Mouse (Mus musculus) embryonic facial prominence, embryonic 13.5 days (tissue): ENCODE results near the gene Relt. TPM values are rescaled to one million over a fixed set of nuclear protein-coding genes. Genes with fewer than 3 reads are reported as not detected.

Experiments
- ATAC-seq: fragments of 200-750 bp; cut with Nextera tagmentation; 2 replicates; pipeline ENCODE4 v1.8.0; 2017; ENCODE audit warnings: low read depth; ENCODE audit not compliant: insufficient number of reproducible peaks, insufficient read depth, low FRiP score, low TSS enrichment
- H3K27ac ChIP-seq: fragments of 300-500 bp; sonication (generic); 2 replicates; pipeline ENCODE4 v1.5.1; 2015; ENCODE audit warnings: moderate library complexity, mild to moderate bottlenecking, inconsistent platforms
- H3K27me3 ChIP-seq: fragments of 300-500 bp; sonication (generic); 2 replicates; pipeline ENCODE4 v1.6.1; 2015; ENCODE audit warnings: mild to moderate bottlenecking, inconsistent platforms
- H3K36me3 ChIP-seq: fragments of 300-500 bp; sonication (generic); 2 replicates; pipeline ENCODE4 v1.6.1; 2015; ENCODE audit warnings: mild to moderate bottlenecking, inconsistent platforms
- H3K4me1 ChIP-seq: fragments of 300-500 bp; sonication (generic); 2 replicates; pipeline ENCODE4 v1.6.1; 2015; ENCODE audit warnings: inconsistent platforms
- H3K4me2 ChIP-seq: fragments of 300-500 bp; sonication (generic); 2 replicates; pipeline ENCODE4 v1.6.1; 2015; ENCODE audit warnings: moderate library complexity, mild to moderate bottlenecking, inconsistent platforms
- H3K4me3 ChIP-seq: fragments of 300-500 bp; sonication (generic); 2 replicates; pipeline ENCODE4 v1.5.1; 2015; ENCODE audit warnings: mild to moderate bottlenecking, inconsistent platforms
- H3K9ac ChIP-seq: fragments of 300-500 bp; sonication (generic); 2 replicates; pipeline ENCODE4 v1.6.1; 2015; ENCODE audit warnings: mild to moderate bottlenecking, inconsistent platforms
- H3K9me3 ChIP-seq: fragments of 300-500 bp; sonication (generic); 2 replicates; pipeline ENCODE4 v1.6.1; 2016; ENCODE audit warnings: inconsistent platforms
- WGBS: fragments of 180-500 bp; shearing (Covaris S2); methylation state at CpG from one replicate; pipeline ENCODE4 v1.1.7; 2015; ENCODE audit warnings: mixed read lengths; 5-methylcytosine and 5-hydroxymethylcytosine counted together
- polyA plus RNA-seq: library from polyadenylated mRNA; unstranded; fragments of >200 nt; fragmentation: Nextera tagmentation; extraction: Ambion mirVana; gene quantifications from 2 replicates; pipeline ENCODE4 v1.2.1, GENCODE M21; 2015

Relt gene
- polyA plus RNA-seq, 1 experiment from 2014 or later = 4.2 TPM

GRCm38 (mm10) chr7:100843866-100844265 lies 19.4 kb downstream of the Relt start:
- no peak for ATAC-seq
- Histone ChIP-seq H3K4me1 (peaks cover 22% of the 10 kb centered on the region), H3K4me2 (no peak overlapping the region), H3K4me3 (no peak overlapping the region), H3K9me3 (no peaks in the 10 kb centered on the region), H3K27me3 (no peaks in the 10 kb centered on the region), H3K36me3 (peaks cover 8% of the 10 kb centered on the region), H3K27ac (no peak overlapping the region), H3K9ac (no peak overlapping the region)
- WGBS = 91% methylated on average over 2 of the region's 2 CpGs

- H3K36me3 ChIP-seq = peaks cover 23% of the 10 kb centered on the region
- no peaks in the 10 kb centered on the region for H3K27me3 ChIP-seq
- WGBS = 83% methylated on average over 5 of the region's 5 CpGs
- H3K4me1 ChIP-seq = peaks cover 22% of the 10 kb centered on the region
- no peak overlapping the region for H3K9ac ChIP-seq
- no peaks in the 10 kb centered on the region for H3K9me3 ChIP-seq
- H3K4me3 ChIP-seq = no peak overlapping the region
- no peak for ATAC-seq
- H3K27ac ChIP-seq = no peak overlapping the region
- H3K4me2 ChIP-seq = no peak overlapping the region
Observed at GRCm38 (mm10) chr7:100842175-100842574, 21.1 kb downstream of the Relt start.

DNA sequence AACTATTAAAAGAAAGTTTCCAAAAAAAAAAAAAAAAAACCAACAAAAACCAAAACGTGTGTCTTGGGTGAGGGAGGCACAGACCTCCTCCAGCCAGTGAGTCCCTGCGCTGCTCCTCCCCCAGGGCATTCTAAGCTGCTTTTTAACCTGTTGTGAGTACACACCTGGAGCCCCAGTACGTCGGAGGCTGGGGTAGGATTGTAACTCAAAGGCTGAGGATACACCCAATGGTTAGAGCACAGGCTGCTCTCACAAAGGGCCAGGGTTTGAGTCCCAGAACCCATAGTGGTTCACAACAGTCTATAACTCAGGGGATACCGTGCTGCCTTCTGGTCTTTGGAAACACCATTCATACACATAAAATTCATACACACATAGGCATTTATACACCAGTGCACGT lies 21.6 kb downstream of the Relt start:
- no peak for ATAC-seq

GRCm38 (mm10) chr7:100840906-100841305 lies 22.3 kb downstream of the Relt start:
- H3K36me3 ChIP-seq = peaks cover 36% of the 10 kb centered on the region
- no peaks in the 10 kb centered on the region for H3K9me3 ChIP-seq
- 98% methylated on average over 1 of the region's 1 CpGs for WGBS
- no peak overlapping the region for H3K4me3 ChIP-seq
- H3K27me3 ChIP-seq = no peaks in the 10 kb centered on the region
- H3K27ac ChIP-seq = no peak overlapping the region
- H3K9ac ChIP-seq = no peak overlapping the region
- H3K4me1 ChIP-seq = peaks cover 14% of the 10 kb centered on the region
- no peak overlapping the region for H3K4me2 ChIP-seq
- ATAC-seq = no peak

More for the DNA sequence above, 21.6 kb downstream of the Relt start:
- Histone ChIP-seq H3K4me1 (peaks cover 20% of the 10 kb centered on the region), H3K36me3 (peaks cover 29% of the 10 kb centered on the region), H3K4me3 (no peak overlapping the region), H3K9me3 (no peaks in the 10 kb centered on the region), H3K27me3 (no peaks in the 10 kb centered on the region), H3K9ac (no peak overlapping the region), H3K27ac (no peak overlapping the region), H3K4me2 (no peak overlapping the region)
- WGBS = 88% methylated on average over 6 of the region's 6 CpGs

DNA sequence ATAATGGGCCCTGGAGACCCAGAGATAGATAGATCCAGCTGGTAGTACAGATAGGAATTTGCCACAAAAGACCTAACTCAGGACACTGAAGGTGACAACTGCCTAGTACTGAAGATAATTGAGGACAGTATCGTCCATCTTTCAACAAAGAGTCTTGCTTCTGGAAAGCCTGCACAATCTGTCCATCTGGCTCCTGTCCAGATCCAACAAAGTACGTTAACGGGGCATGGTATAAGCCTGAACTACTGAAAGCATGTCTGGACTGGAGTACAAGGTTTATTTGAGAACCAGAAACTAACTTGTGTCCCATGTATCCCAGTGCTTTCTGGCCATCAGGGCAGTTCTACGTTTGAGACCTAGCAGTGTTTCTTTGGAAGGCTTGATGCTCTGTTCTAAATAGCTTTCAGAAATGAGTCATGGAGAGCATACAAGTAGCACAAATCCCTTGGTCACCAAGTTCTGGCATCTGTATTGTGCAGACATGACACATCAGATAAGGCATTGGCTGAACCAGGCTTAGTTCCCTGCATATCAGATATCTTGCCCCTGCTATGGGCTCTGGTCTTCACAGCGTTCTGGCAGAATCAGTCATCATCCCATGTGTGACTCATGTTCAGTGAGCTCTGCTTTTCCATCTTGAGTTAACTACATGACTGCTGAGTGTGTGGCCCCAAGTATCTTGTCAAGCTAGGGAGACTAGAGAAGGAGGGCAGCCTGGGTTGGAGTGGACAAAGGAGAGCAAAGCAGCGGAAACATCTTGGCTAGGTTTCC lies 23.4 kb downstream of the Relt start:
- ATAC-seq = no peak
- Histone ChIP-seq H3K4me3 (no peak overlapping the region), H3K4me1 (peaks cover 5% of the 10 kb centered on the region), H3K36me3 (peaks cover 46% of the 10 kb centered on the region), H3K27me3 (no peaks in the 10 kb centered on the region), H3K4me2 (no peak overlapping the region), H3K27ac (no peak overlapping the region), H3K9me3 (no peaks in the 10 kb centered on the region), H3K9ac (no peak overlapping the region)
- 84% methylated on average over 6 of the region's 6 CpGs for WGBS

DNA sequence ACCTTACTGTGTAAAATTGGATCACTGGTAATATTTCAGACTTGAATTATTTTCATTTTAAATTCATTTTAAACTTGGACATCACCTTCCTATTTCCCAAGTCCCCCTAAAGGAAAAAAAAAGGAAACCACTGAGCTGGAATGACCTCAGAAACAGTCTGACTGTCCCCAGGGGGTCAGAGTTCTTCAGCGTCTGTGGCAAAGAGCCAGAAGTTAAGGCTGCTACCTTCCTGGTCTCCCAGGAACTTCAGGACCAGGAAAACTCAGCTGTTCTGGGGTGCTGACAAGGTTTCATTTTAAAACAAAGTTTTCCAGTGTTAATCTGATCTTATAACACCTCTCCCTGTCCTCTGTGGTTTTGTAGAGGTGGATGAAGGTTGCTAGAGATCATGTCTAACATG lies 25.5 kb downstream of the Relt start:
- Histone ChIP-seq H3K36me3 (peaks cover 65% of the 10 kb centered on the region), H3K9me3 (no peaks in the 10 kb centered on the region)
- no peak for ATAC-seq

DNA sequence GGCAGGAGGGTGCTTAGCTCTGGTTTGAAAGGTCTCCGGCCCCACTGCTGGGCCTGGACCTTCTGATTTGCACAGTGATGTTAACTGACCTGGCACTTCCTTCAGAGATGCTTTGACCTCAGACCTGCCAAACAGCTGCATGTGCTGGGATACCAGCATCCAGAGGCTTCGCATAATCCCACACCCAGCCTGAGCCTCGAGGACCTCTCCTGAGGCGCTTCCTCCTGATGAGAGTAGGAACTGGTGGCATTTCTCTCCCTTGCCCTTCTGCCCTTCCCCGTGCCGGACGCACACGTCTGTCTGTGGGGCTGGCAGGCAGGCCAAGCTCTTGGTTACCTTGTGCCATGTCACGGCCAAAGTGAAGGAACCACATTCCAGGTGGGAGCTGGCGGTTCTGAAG lies 26.6 kb downstream of the Relt start:
- Histone ChIP-seq H3K9ac (no peak overlapping the region), H3K4me3 (no peak overlapping the region), H3K36me3 (peaks cover 63% of the 10 kb centered on the region), H3K4me1 (peaks cover 2% of the 10 kb centered on the region; the same call in 1 of the 2 replicates), H3K27ac (no peak overlapping the region), H3K9me3 (no peaks in the 10 kb centered on the region), H3K27me3 (no peaks in the 10 kb centered on the region), H3K4me2 (no peak overlapping the region)
- WGBS = 90% methylated on average over 10 of the region's 10 CpGs
- no peak for ATAC-seq

More for the DNA sequence above, 25.5 kb downstream of the Relt start:
- H3K9ac ChIP-seq = no peak overlapping the region
- H3K4me2 ChIP-seq = no peak overlapping the region
- no peak overlapping the region for H3K27ac ChIP-seq
- no peaks in the 10 kb centered on the region for H3K27me3 ChIP-seq
- H3K4me3 ChIP-seq = no peak overlapping the region
- H3K4me1 ChIP-seq = peaks cover 2% of the 10 kb centered on the region; the same call in 1 of the 2 replicates
- WGBS = 76% methylated on average over 1 of the region's 1 CpGs

- Histone ChIP-seq H3K4me3 (no peak overlapping the region), H3K36me3 (peaks cover 67% of the 10 kb centered on the region), H3K27ac (no peak overlapping the region), H3K4me2 (no peak overlapping the region), H3K4me1 (peaks cover 2% of the 10 kb centered on the region; the same call in 1 of the 2 replicates), H3K9ac (no peak overlapping the region), H3K9me3 (no peaks in the 10 kb centered on the region), H3K27me3 (no peaks in the 10 kb centered on the region)
- ATAC-seq = no peak
- 88% methylated on average over 6 of the region's 6 CpGs for whole genome bisulfite sequencing
Observed at GRCm38 (mm10) chr7:100835711-100836110, 27.5 kb downstream of the Relt start.

GRCm38 (mm10) chr7:100835168-100835567 lies 28.1 kb downstream of the Relt start:
- peaks cover 2% of the 10 kb centered on the region; the same call in 1 of the 2 replicates for H3K4me1 ChIP-seq
- H3K27me3 ChIP-seq = no peaks in the 10 kb centered on the region
- H3K4me2 ChIP-seq = no peak overlapping the region
- no peak overlapping the region for H3K9ac ChIP-seq
- 91% methylated on average over 7 of the region's 7 CpGs for WGBS
- peaks cover 67% of the 10 kb centered on the region for H3K36me3 ChIP-seq
- no peaks in the 10 kb centered on the region for H3K9me3 ChIP-seq
- H3K27ac ChIP-seq = no peak overlapping the region
- no peak overlapping the region for H3K4me3 ChIP-seq
- no peak for ATAC-seq

- Histone ChIP-seq H3K4me3 (no peak overlapping the region), H3K9me3 (no peaks in the 10 kb centered on the region), H3K4me2 (no peak overlapping the region), H3K4me1 (0 out of 2 replicates have a peak, but pooled peaks cover 2% of the 10 kb centered on the region), H3K27me3 (no peaks in the 10 kb centered on the region), H3K27ac (no peak overlapping the region), H3K36me3 (peaks cover 67% of the 10 kb centered on the region), H3K9ac (no peak overlapping the region)
- WGBS = 88% methylated on average over 1 of the region's 1 CpGs
- ATAC-seq = no peak
Observed at GRCm38 (mm10) chr7:100833859-100834258, 29.4 kb downstream of the Relt start.

GRCm38 (mm10) chr7:100828549-100828948 lies 34.7 kb downstream of the Relt start:
- H3K9ac ChIP-seq = no peak overlapping the region

DNA sequence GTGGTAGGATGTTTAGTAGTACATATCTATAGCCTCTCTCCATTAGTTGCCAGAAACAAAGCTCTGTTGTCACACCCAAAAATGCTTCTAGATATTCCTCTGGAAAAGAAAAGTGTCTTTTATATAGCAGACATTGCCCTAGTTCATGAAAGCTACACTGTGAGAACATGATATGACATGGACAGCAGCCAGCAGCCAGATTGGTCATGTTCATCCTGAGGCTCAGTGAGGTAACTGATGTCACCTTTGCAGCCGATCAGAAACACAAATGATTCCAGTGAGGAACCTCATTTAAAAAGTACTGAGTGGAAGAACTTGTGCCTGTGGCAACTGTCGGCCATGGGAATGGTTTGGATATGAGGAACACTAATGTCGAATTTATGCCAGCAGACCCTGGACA lies 38.6 kb downstream of the Relt start:
- 93% methylated on average over 3 of the region's 3 CpGs for WGBS
- no peak for ATAC-seq

More at GRCm38 (mm10) chr7:100828549-100828948, 34.7 kb downstream of the Relt start:
- no peak overlapping the region for H3K4me2 ChIP-seq
- no peaks in the 10 kb centered on the region for H3K9me3 ChIP-seq
- peaks cover 28% of the 10 kb centered on the region for H3K36me3 ChIP-seq
- 94% methylated on average over 2 of the region's 2 CpGs for WGBS
- no peaks in the 10 kb centered on the region for H3K27me3 ChIP-seq
- no peak overlapping the region for H3K27ac ChIP-seq
- no peak for ATAC-seq
- no peak overlapping the region for H3K4me3 ChIP-seq
- no peaks in the 10 kb centered on the region for H3K4me1 ChIP-seq

More for the DNA sequence above, 38.6 kb downstream of the Relt start:
- Histone ChIP-seq H3K9ac (no peak overlapping the region), H3K36me3 (peaks cover 12% of the 10 kb centered on the region), H3K4me3 (no peak overlapping the region), H3K4me2 (no peak overlapping the region), H3K27ac (no peak overlapping the region), H3K4me1 (no peaks in the 10 kb centered on the region), H3K9me3 (no peaks in the 10 kb centered on the region), H3K27me3 (no peaks in the 10 kb centered on the region)
